Mouse (Mus musculus): ENCODE results near the gene Wbp1. TPM values are rescaled to one million over a fixed set of nuclear protein-coding genes. Genes with fewer than 3 reads are reported as not detected.
"Not testable (repeated sequence)": the region's sequence is repeated elsewhere in the genome, so short reads cannot be mapped to it uniquely, and the experiment has no call there.

Gene Wbp1
- polyA plus RNA-seq (2012; ENCODE audit: insufficient read depth, insufficient read length, missing spikeins): 62.1 and 70.3 TPM in 2 replicates

DNA sequence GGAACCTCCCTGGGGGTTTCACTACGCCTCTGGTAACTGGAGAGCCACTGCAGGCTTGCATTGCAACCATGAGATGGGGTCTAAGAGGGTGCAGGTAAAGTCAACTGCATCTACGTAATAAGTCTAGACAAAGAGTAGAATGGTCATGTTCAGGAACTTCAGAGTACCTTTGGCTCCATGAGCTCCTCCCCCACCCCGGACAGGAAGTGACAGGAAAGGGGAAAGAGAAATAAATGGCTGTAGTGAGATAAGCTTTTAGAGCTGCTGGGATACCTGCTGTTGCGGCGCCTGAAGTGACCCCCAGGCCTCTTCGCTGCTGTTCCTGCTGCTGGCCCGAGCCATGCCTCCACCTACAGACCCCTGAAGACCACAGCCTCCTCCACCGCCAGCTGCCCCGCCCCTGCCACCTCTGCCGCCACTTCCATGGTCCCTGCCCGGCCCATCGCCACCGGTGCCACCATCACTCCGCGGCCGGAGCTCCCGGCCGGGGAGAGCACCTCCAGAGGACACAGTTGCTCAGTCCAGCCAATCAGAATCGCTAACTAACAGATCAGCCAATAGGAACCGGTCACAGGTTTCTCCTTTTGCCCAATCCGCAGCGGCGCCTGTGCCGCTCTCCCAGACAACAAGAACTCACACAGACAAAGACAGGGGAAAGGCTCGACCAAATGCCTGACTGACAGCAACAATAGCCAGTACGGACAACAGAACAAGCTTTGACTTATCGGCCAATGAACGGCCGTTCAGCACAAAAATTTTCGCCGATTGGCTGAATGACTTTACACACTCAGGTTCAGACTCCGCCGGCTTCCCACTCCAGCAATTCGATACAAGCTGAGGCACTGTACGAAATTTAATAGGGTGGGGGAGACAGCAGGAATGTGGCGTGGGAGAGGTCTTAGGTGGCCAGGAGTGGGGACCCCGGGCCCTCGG is at the start of gene Wbp1:
Gene Wbp1, minus strand, starts transcription at position 630 of the 933 bp plus-strand sequence.
- Histone ChIP-seq H3K27ac (replicated peaks; ENCODE audit: low read depth, low read length) (no peak within 1 kb of the TSS; the same call in 1 of the 2 replicates), H3K4me1 (ENCODE audit: control insufficient read depth, insufficient read depth, insufficient read length, low read length) (peaks cover 8% of the 10 kb centered on the region; the same call in 1 of the 2 replicates), H3K4me3 (ENCODE audit: insufficient read depth, low read depth, low read length) (peak within 1 kb of the TSS; percentile 69)

GRCm38 (mm10) chr6:83171063-83171462 is 49.7 kb upstream of the Wbp1 start:
- peak overlapping the region; percentile 69 for H3K27ac ChIP-seq (replicated peaks; ENCODE audit: low read depth, low read length)
- peaks cover 23% of the 10 kb centered on the region for H3K4me1 ChIP-seq (ENCODE audit: control insufficient read depth, insufficient read depth, insufficient read length, low read length)
- H3K4me3 ChIP-seq (ENCODE audit: insufficient read depth, low read depth, low read length): no peak overlapping the region

- Histone ChIP-seq H3K27ac (replicated peaks; ENCODE audit: low read depth, low read length) (peak overlapping the region; percentile 76), H3K4me3 (ENCODE audit: insufficient read depth, low read depth, low read length) (no peak overlapping the region), H3K4me1 (ENCODE audit: control insufficient read depth, insufficient read depth, insufficient read length, low read length) (peaks cover 23% of the 10 kb centered on the region)
Observed at GRCm38 (mm10) chr6:83169872-83170271, 48.5 kb upstream of the Wbp1 start.

DNA sequence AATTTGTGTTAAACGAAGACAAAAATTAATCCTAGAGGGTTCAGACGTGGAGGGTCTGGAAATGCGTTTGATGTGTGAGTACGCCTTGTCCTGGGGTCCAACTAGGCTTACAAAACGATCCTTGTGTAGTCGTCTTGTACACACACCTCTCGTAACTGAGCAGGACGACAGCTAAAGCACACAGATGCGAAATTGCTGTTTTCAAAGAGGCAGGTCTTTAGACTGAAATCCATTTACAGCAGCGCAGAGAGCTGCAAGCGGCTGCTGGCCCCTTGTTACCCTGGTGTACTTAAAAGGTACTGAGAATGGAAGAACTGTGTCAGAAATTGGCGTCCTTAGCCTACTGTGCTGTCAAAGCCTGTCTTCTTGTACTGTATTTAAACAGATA is 44.9 kb upstream of the Wbp1 start:
- Histone ChIP-seq H3K27ac (replicated peaks; ENCODE audit: low read depth, low read length) (peak overlapping the region; percentile 59), H3K4me1 (ENCODE audit: control insufficient read depth, insufficient read depth, insufficient read length, low read length) (peaks cover 15% of the 10 kb centered on the region), H3K4me3 (ENCODE audit: insufficient read depth, low read depth, low read length) (peak overlapping the region; percentile 80)

- peaks cover 11% of the 10 kb centered on the region for H3K4me1 ChIP-seq (ENCODE audit: control insufficient read depth, insufficient read depth, insufficient read length, low read length)
- peak within 1 kb of the TSS; percentile 80 for H3K4me3 ChIP-seq (ENCODE audit: insufficient read depth, low read depth, low read length)
- peak within 1 kb of the TSS; percentile 91 for H3K27ac ChIP-seq (replicated peaks; ENCODE audit: low read depth, low read length)
Observed at GRCm38 (mm10) chr6:83165607-83166242, 44.4 kb upstream of the Wbp1 start, which contains the start of gene Dctn1. Gene Dctn1 (plus strand): TSS chr6:83165920.

DNA sequence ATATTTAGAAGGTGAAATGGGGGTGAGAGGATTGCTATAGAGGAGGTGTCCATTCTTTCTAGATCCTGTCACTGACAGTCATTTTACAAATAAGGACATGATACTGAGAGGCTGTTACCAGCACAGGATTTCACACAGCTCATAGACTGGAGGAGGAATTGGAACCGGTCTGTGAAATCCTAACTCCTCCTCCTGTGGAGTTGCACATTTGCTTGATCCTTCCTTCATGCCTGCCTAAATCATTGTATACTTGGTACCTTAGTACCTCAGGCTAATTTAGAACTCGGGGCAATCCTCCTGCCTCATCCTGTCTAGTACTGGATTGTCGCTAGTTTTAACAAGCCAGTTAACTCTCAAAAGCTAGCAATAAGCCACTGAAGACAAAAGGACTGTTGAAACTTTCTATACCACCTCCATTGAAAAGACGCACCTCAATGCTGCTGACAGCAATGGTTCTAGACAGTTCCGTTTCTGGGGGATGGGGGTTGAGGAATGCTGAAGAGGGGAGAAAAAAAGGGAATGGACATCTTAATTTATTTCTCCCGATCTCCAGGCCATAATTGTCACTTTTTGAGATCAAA is 43.8 kb upstream of the Wbp1 start:
- Histone ChIP-seq H3K4me3 (ENCODE audit: insufficient read depth, low read depth, low read length) (peak overlapping the region; percentile 59), H3K27ac (replicated peaks; ENCODE audit: low read depth, low read length) (peak overlapping the region; percentile 66; the same call in 1 of the 2 replicates)

DNA sequence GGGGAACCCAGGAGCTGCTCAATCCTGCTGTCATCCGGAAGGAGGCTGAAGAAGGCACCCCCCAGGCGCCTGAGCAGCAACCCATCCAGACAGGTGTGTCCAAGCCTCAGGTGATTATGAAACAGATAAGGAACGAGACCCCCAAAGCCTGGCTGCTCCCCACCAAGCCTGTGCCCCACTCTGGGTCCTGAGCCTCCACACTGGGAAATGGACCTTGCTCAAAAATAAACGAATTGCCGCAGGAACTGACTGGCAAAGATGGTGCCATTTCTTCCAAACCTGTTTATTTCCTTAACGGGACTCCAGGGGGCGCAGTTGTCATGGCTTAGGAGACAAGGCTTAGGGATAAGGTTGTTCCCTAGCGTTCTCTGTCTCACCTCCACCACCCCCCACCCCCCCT is 41.3 kb upstream of the Wbp1 start:
- H3K4me1 ChIP-seq (ENCODE audit: control insufficient read depth, insufficient read depth, insufficient read length, low read length): peaks cover 3% of the 10 kb centered on the region; the same call in 1 of the 2 replicates
- no peak overlapping the region for H3K27ac ChIP-seq (replicated peaks; ENCODE audit: low read depth, low read length)
- peak overlapping the region; percentile 61 for H3K4me3 ChIP-seq (ENCODE audit: insufficient read depth, low read depth, low read length)

More for the DNA sequence above, 43.8 kb upstream of the Wbp1 start:
- peaks cover 11% of the 10 kb centered on the region for H3K4me1 ChIP-seq (ENCODE audit: control insufficient read depth, insufficient read depth, insufficient read length, low read length)

DNA sequence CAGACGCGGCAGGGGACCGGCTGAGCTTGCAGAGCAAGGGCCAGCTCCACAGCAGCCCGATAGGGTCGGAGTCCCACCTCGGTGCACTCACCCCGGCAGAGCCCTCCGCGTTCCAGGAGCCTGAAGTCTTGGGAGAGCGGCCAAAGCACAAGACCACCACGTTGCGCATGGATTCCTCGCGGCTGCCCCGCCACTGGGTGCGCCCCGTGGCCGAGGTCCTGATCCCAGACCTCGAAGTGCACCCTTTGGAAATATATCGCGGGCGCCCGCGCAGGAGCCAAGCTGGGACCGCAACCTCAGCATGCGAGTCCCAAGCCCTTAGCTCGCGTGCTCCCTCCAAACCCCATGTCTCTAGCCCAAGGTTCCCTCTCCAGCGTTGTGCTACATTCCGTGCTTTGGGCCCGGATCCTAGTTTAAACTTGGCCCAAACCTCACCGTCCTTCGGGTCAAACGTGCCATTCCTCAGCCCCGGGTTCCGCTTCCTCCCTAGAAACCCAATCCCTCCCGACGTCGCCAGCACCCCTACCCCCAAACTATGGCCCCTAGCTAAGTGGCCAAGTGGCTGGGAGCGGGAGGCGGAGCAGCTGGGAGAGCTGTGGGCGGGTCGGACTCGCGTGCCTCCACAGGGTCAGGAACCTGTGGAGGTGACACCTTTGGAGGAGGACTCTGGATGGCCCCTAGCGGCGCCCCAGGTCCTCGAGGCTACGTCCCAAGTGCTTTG is 40.7 kb upstream of the Wbp1 start:
- Histone ChIP-seq H3K4me3 (ENCODE audit: insufficient read depth, low read depth, low read length) (peak overlapping the region; percentile 61), H3K4me1 (ENCODE audit: control insufficient read depth, insufficient read depth, insufficient read length, low read length) (peaks cover 3% of the 10 kb centered on the region; the same call in 1 of the 2 replicates), H3K27ac (replicated peaks; ENCODE audit: low read depth, low read length) (no peak overlapping the region)

GRCm38 (mm10) chr6:83161442-83161841 is 40.1 kb upstream of the Wbp1 start:
- Histone ChIP-seq H3K27ac (replicated peaks; ENCODE audit: low read depth, low read length) (no peak overlapping the region), H3K4me1 (ENCODE audit: control insufficient read depth, insufficient read depth, insufficient read length, low read length) (peaks cover 3% of the 10 kb centered on the region; the same call in 1 of the 2 replicates), H3K4me3 (ENCODE audit: insufficient read depth, low read depth, low read length) (peak overlapping the region; percentile 61; the same call in 1 of the 2 replicates)

- H3K4me3 ChIP-seq (ENCODE audit: insufficient read depth, low read depth, low read length); H3K27ac ChIP-seq (replicated peaks; ENCODE audit: low read depth, low read length); H3K4me1 ChIP-seq (ENCODE audit: control insufficient read depth, insufficient read depth, insufficient read length, low read length): not testable (repeated sequence)
Observed at GRCm38 (mm10) chr6:83159456-83159855, 38.1 kb upstream of the Wbp1 start.

DNA sequence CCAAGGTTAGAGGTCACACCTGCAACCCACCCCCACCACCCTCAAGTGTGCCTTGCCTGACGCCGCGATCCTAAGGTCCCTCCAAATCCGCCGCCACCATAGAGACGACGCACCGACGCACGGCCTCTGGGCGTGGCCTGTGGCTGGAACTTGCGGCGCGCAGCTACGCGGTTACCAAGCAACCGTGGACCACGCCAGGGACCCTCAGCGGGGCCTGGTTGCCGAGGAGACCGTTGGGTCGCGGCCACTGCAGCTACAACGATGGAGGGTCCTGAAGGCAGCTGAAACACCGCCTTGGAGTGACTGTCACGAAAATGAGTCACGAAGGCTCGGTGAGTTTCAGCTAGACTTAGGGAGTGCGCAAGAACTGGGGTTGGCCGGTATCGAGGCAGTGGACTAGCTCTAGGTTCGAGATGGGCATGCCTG is 34.9 kb upstream of the Wbp1 start, which contains the start of the genes Wdr54 and 1700003E16Rik:
Gene Wdr54, minus strand, starts transcription at position 139 of the 426 bp plus-strand sequence.
Gene 1700003E16Rik, plus strand, starts transcription at position 146 of the 426 bp plus-strand sequence.
- H3K4me3 ChIP-seq (ENCODE audit: insufficient read depth, low read depth, low read length): peak within 1 kb of the TSS; percentile 83
- H3K27ac ChIP-seq (replicated peaks; ENCODE audit: low read depth, low read length): no peak within 1 kb of the TSS
- H3K4me1 ChIP-seq (ENCODE audit: control insufficient read depth, insufficient read depth, insufficient read length, low read length): no peaks in the 10 kb centered on the region

DNA sequence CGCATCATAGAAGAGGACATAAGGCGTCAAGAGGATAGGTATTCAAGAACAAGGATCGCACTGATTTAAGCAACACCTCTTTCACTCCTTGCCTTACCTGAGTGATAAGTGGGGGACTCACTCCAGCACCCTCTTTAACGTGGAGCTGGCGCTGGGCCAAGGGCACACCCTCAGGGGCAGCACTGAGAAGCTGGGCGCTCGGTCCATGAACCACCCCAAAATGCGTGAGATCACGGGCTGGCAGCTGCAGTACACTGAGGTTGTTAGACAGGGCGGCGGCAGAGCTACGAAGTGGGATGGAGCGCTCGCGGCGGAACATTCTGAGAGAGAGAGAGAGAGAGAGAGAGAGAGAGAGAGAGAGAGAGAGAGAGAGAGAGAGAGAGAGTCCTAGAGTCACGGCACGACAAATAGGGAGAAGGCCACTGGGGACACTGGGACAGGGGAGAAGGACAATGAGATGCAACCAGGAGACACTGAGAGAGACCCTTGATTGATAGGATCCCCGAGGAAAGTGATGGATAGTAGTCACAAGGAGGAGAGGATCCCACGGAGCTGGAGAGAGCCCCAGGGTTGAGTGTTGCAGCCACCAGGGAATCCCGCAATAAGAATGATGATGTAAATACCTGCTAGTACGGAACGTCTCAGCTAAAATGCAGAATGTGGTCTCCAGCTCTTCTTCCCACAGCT is 34.3 kb upstream of the Wbp1 start:
- H3K27ac ChIP-seq (replicated peaks; ENCODE audit: low read depth, low read length): no peak overlapping the region
- no peaks in the 10 kb centered on the region for H3K4me1 ChIP-seq (ENCODE audit: control insufficient read depth, insufficient read depth, insufficient read length, low read length)
- H3K4me3 ChIP-seq (ENCODE audit: insufficient read depth, low read depth, low read length): peak overlapping the region; percentile 83

DNA sequence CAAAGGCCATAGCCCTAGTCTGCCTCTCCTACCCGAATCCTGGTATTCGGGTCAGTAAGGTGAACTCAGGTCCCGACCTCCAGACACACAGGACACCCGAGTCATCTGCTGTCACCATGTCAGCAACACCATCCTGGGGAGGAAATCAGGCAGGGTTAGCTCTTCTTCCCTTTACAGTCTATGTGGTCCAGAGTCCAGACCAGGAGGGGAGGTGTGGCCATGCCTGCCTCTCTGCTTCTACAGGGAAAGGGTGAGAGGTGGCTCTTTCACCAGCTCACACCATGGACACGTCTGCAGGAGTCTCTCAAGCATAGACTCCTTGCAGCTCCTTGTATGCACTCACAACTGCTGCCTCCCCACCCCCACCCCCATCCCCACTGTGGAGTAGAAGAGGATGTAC is 32.1 kb upstream of the Wbp1 start:
- Histone ChIP-seq H3K4me1 (ENCODE audit: control insufficient read depth, insufficient read depth, insufficient read length, low read length) (no peaks in the 10 kb centered on the region), H3K27ac (replicated peaks; ENCODE audit: low read depth, low read length) (no peak overlapping the region), H3K4me3 (ENCODE audit: insufficient read depth, low read depth, low read length) (no peak overlapping the region)

DNA sequence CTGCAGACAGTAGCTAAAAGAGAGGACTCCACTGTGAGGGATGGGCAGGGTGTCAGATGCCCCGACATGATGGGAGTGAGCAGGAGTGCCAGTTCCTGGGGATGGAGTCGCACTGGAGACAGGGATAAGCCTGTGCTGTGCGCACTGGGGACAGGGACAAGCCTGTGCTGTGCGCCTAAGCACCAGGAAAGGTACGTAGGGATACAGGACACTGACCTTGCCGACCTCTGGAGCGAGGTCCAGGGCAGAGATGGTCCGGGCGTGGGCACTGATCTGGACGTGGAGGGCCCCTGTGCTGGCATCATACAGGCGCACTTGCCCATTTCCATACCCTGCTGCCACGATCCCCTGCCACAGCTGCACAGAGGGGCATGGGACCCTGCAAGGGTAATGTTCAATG is 31.7 kb upstream of the Wbp1 start:
- Histone ChIP-seq H3K4me1 (ENCODE audit: control insufficient read depth, insufficient read depth, insufficient read length, low read length) (no peaks in the 10 kb centered on the region), H3K27ac (replicated peaks; ENCODE audit: low read depth, low read length) (no peak overlapping the region), H3K4me3 (ENCODE audit: insufficient read depth, low read depth, low read length) (no peak overlapping the region)

All from brown adipose tissue, adult 24 weeks (tissue).